Mouse (Mus musculus) E14TG2a.4 (cell line): Measurements from ENCODE around the gene Acsl6.

ENCODE experiments used
- CTCF ChIP-seq: conservative IDR thresholded peaks from 2 replicates; pipeline ENCODE4 v1.5.1; 2014; ENCODE audit warnings: low read length
- POU5F1 ChIP-seq: IDR thresholded peaks from 2 replicates; pipeline ENCODE4 v1.6.1; 2014; ENCODE audit warnings: low read length, borderline replicate concordance

DNA sequence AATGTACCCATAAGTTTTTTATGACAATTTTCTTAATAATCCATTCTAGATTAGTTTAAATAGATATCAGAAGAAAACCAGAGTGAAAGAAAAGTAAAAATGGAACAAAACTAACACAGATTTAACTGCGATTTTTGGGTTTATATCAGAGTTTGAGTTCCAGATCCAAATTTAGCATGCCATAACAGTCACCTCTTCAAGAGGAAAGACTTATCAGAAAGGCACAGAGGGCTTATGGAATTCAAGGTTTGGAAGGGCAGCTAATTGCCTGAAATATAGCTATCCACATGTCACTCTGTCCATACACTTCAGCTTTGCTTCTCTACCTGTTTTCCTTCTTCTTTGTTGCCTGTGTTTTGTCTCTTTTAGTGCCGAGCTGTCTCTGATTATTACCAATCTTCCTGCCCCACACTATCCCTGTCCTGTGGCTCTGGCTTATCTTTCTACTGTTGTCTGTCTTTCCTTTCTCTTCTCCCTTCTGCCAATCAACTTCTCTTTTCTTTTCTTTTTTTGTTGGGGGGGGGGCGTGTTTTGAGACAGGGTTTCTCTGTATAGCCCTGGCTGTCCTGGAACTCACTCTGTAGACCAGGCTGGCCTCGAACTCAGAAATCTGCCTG, 103.4 kb downstream of the Acsl6 start:
- TF ChIP-seq CTCF (no peak), POU5F1 (no peak)
